Mouse (Mus musculus): ENCODE results near the gene Zfp217. TPM values are rescaled to one million over a fixed set of nuclear protein-coding genes. Genes with fewer than 3 reads are reported as not detected.

Zfp217 gene
- polyA plus RNA-seq, 1 experiment: 5.0 TPM

GRCm38 (mm10) chr2:170133093-170133731 lies 14.7 kb downstream of the Zfp217 start:
- Histone ChIP-seq H3K36me3 (ENCODE audit: control insufficient read depth, insufficient read depth) (no peaks in the 10 kb centered on the region), H3K4me3 (peak overlapping the region; percentile 44)

GRCm38 (mm10) chr2:170132716-170133092 lies 15.2 kb downstream of the Zfp217 start:
- Histone ChIP-seq H3K36me3 (ENCODE audit: control insufficient read depth, insufficient read depth) (no peaks in the 10 kb centered on the region), H3K27me3 (ENCODE audit: control insufficient read depth, insufficient read depth, insufficient read length) (no peaks in the 10 kb centered on the region), H3K4me2 (ENCODE audit: low read depth) (peak overlapping the region; percentile 83), H3K79me2 (ENCODE audit: control insufficient read depth, insufficient read depth) (peaks cover 27% of the 10 kb centered on the region), H3K4me3 (peak overlapping the region; percentile 44), H3ac (ENCODE audit: control insufficient read depth, insufficient read length) (no peak overlapping the region)
- TF ChIP-seq USF1 (IDR thresholded peaks at IDR 0.05; ENCODE audit: low read depth): no peak
- no peak for TF ChIP-seq MAX (IDR thresholded peaks at IDR 0.05; ENCODE audit: low read depth)
- TF ChIP-seq POLR2AphosphoS2 (IDR thresholded peaks at IDR 0.05; ENCODE audit: insufficient read length, low read depth): no peak
- TF ChIP-seq MYOG (IDR thresholded peaks at IDR 0.05; ENCODE audit: control insufficient read depth in 1 of 3, insufficient read depth in 1 of 3, insufficient read length in 2 of 3, low read depth in 2 of 3): no peak
- no peak for TF ChIP-seq SRF (IDR thresholded peaks at IDR 0.05; ENCODE audit: control insufficient read depth, insufficient read length, low read depth)
- TF ChIP-seq TCF12 (IDR thresholded peaks at IDR 0.05; ENCODE audit: insufficient read depth, poor library complexity, severe bottlenecking): no peak
- TF ChIP-seq MYOD1 (IDR thresholded peaks at IDR 0.05; ENCODE audit: control insufficient read depth in 1 of 3, insufficient read length in 2 of 3, low read depth in 2 of 3): no peak
- TF ChIP-seq E2F4 (IDR thresholded peaks at IDR 0.05; ENCODE audit: insufficient read depth): no peak
- no peak for TF ChIP-seq TCF3 (IDR thresholded peaks at IDR 0.05; ENCODE audit: insufficient read length, low read depth)
- no peak for TF ChIP-seq CEBPB (IDR thresholded peaks at IDR 0.05; ENCODE audit: insufficient read depth, poor library complexity, severe bottlenecking)
- TF ChIP-seq REST (IDR thresholded peaks at IDR 0.05; ENCODE audit: insufficient read depth, insufficient read length): no peak
- TF ChIP-seq POLR2A (IDR thresholded peaks at IDR 0.05; ENCODE audit: insufficient read length, low read depth): no peak

More at GRCm38 (mm10) chr2:170133093-170133731, 14.7 kb downstream of the Zfp217 start:
- H3ac ChIP-seq (ENCODE audit: control insufficient read depth, insufficient read length): no peak overlapping the region
- H3K79me2 ChIP-seq (ENCODE audit: control insufficient read depth, insufficient read depth): peaks cover 22% of the 10 kb centered on the region
- peak overlapping the region; percentile 83 for H3K4me2 ChIP-seq (ENCODE audit: low read depth)
- H3K27me3 ChIP-seq (ENCODE audit: control insufficient read depth, insufficient read depth, insufficient read length): no peaks in the 10 kb centered on the region
- TF ChIP-seq POLR2A (IDR thresholded peaks at IDR 0.05; ENCODE audit: insufficient read length, low read depth) (no peak), POLR2AphosphoS2 (IDR thresholded peaks at IDR 0.05; ENCODE audit: insufficient read length, low read depth) (no peak), CEBPB (IDR thresholded peaks at IDR 0.05; ENCODE audit: insufficient read depth, poor library complexity, severe bottlenecking) (no peak), MAX (IDR thresholded peaks at IDR 0.05; ENCODE audit: low read depth) (no peak), SRF (IDR thresholded peaks at IDR 0.05; ENCODE audit: control insufficient read depth, insufficient read length, low read depth) (no peak), TCF3 (IDR thresholded peaks at IDR 0.05; ENCODE audit: insufficient read length, low read depth) (no peak), USF1 (IDR thresholded peaks at IDR 0.05; ENCODE audit: low read depth) (no peak), REST (IDR thresholded peaks at IDR 0.05; ENCODE audit: insufficient read depth, insufficient read length) (no peak), E2F4 (IDR thresholded peaks at IDR 0.05; ENCODE audit: insufficient read depth) (no peak), MYOD1 (IDR thresholded peaks at IDR 0.05; ENCODE audit: control insufficient read depth in 1 of 3, insufficient read length in 2 of 3, low read depth in 2 of 3) (no peak), TCF12 (IDR thresholded peaks at IDR 0.05; ENCODE audit: insufficient read depth, poor library complexity, severe bottlenecking) (no peak), MYOG (IDR thresholded peaks at IDR 0.05; ENCODE audit: control insufficient read depth in 1 of 3, insufficient read depth in 1 of 3, insufficient read length in 2 of 3, low read depth in 2 of 3) (no peak)

GRCm38 (mm10) chr2:170131981-170132460 lies 15.9 kb downstream of the Zfp217 start:
- TF ChIP-seq POLR2A (IDR thresholded peaks at IDR 0.05; ENCODE audit: insufficient read length, low read depth) (no peak), MYOD1 (IDR thresholded peaks at IDR 0.05; ENCODE audit: control insufficient read depth in 1 of 3, insufficient read length in 2 of 3, low read depth in 2 of 3) (no peak), SRF (IDR thresholded peaks at IDR 0.05; ENCODE audit: control insufficient read depth, insufficient read length, low read depth) (no peak), TCF3 (IDR thresholded peaks at IDR 0.05; ENCODE audit: insufficient read length, low read depth) (no peak), MYOG (IDR thresholded peaks at IDR 0.05; ENCODE audit: control insufficient read depth in 1 of 3, insufficient read depth in 1 of 3, insufficient read length in 2 of 3, low read depth in 2 of 3) (no peak)
- Histone ChIP-seq H3K79me2 (ENCODE audit: control insufficient read depth, insufficient read depth) (peaks cover 34% of the 10 kb centered on the region), H3K4me2 (ENCODE audit: low read depth) (peak overlapping the region; percentile 83), H3K27me3 (ENCODE audit: control insufficient read depth, insufficient read depth, insufficient read length) (no peaks in the 10 kb centered on the region), H3K36me3 (ENCODE audit: control insufficient read depth, insufficient read depth) (no peaks in the 10 kb centered on the region), H3ac (ENCODE audit: control insufficient read depth, insufficient read length) (no peak overlapping the region), H3K4me3 (peak overlapping the region; percentile 44)

DNA sequence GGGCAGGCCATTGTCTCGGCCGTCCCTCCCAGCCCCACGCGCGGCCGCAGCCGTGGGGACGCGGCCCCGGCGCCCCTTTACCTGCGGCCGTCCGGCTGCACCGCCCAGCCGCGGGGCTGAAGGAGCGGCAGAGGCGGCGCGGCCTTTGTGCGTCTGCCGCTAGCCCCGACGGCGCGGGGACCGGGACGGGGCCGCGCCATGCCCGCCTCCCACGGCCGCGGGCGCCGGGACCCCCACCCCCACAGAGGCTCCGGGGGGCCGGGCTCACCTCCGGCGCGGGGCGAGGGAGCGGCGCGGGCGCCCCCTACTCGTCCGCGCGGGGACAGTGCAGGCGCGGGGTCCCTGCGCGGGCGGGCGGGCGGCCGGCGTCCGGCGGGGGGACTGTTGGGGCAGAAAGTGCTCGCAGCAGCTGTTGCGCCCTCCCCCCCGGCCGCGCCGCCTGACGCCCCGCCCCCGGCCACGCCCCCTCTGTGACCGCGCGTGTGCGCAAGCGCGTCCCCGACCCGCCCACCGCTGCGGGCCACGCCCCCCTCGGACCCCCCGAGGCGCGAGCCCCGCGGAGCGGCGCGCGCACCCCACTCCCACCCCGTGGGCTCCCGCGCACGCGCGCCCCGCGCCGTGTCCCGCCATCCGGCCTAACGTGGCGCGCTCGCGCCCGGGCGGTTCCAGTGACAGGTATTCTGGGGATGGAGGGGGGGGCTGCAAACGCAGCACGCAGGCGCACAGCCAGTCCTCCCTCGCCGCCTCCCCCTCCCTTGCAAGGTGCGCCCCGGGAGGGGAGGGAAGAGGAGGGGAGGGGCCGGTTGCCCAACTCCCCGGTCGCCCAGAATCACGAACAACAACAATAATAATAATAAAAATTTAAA lies 16.9 kb downstream of the Zfp217 start:
- Histone ChIP-seq H3K4me3 (peak overlapping the region; percentile 44), H3K36me3 (ENCODE audit: control insufficient read depth, insufficient read depth) (no peaks in the 10 kb centered on the region), H3ac (ENCODE audit: control insufficient read depth, insufficient read length) (peak overlapping the region; percentile 95), H3K79me2 (ENCODE audit: control insufficient read depth, insufficient read depth) (peaks cover 44% of the 10 kb centered on the region), H3K4me2 (ENCODE audit: low read depth) (peak overlapping the region; percentile 83), H3K27me3 (ENCODE audit: control insufficient read depth, insufficient read depth, insufficient read length) (no peaks in the 10 kb centered on the region)
- TF ChIP-seq TCF3 (IDR thresholded peaks at IDR 0.05; ENCODE audit: insufficient read length, low read depth) (peak; percentile 21), MYOG (IDR thresholded peaks at IDR 0.05; ENCODE audit: control insufficient read depth in 1 of 3, insufficient read depth in 1 of 3, insufficient read length in 2 of 3, low read depth in 2 of 3) (peak in 2 of 3 experiments; percentile 50 to 67), E2F4 (IDR thresholded peaks at IDR 0.05; ENCODE audit: insufficient read depth) (no peak), CEBPB (IDR thresholded peaks at IDR 0.05; ENCODE audit: insufficient read depth, poor library complexity, severe bottlenecking) (0 out of 2 replicates have a peak, but pooled peaks have one; percentile 45), POLR2AphosphoS2 (IDR thresholded peaks at IDR 0.05; ENCODE audit: insufficient read length, low read depth) (peak; percentile 28), MAX (IDR thresholded peaks at IDR 0.05; ENCODE audit: low read depth) (no peak), REST (IDR thresholded peaks at IDR 0.05; ENCODE audit: insufficient read depth, insufficient read length) (no peak), MYOD1 (IDR thresholded peaks at IDR 0.05; ENCODE audit: control insufficient read depth in 1 of 3, insufficient read length in 2 of 3, low read depth in 2 of 3) (peak in 2 of 3 experiments; percentile 64 to 92), USF1 (IDR thresholded peaks at IDR 0.05; ENCODE audit: low read depth) (no peak), POLR2A (IDR thresholded peaks at IDR 0.05; ENCODE audit: insufficient read length, low read depth) (peak; percentile 65), TCF12 (IDR thresholded peaks at IDR 0.05; ENCODE audit: insufficient read depth, poor library complexity, severe bottlenecking) (no peak), SRF (IDR thresholded peaks at IDR 0.05; ENCODE audit: control insufficient read depth, insufficient read length, low read depth) (no peak)
